Mouse (Mus musculus) spleen, adult 2 months (tissue): Measurements from ENCODE around the gene Ooep. TPM values are rescaled to one million over a fixed set of nuclear protein-coding genes. Genes with fewer than 3 reads are reported as not detected.
A peak's percentile ranks its signal among the peaks of the same experiment; 100 is the strongest.
"Not testable (repeated sequence)": the region's sequence is repeated elsewhere in the genome, so short reads cannot be mapped to it uniquely, and the experiment has no call there.

ENCODE experiments used
- DNase-seq, 2 experiments: peaks; one replicate each; pipeline versions ENCODE4 v3.0.0 to v3.0.0-alpha.2; 2012 to 2021; ENCODE audit warnings: low spot score in 2 of 2, low read depth in 1 of 2
- H3K27ac ChIP-seq: fragments of 200-500 bp; 2 replicates; pipeline ENCODE4 v1.5.1; 2012; ENCODE audit warnings: low read length, inconsistent platforms; ENCODE audit not compliant: insufficient read depth
- H3K27me3 ChIP-seq: fragments of 200-500 bp; 2 replicates; pipeline ENCODE4 v1.6.1; 2012; ENCODE audit warnings: mild to moderate bottlenecking, moderate library complexity, low read length, inconsistent platforms; ENCODE audit not compliant: control insufficient read depth, insufficient read depth
- H3K36me3 ChIP-seq: fragments of 200-500 bp; 2 replicates; pipeline ENCODE4 v1.6.1; 2012; ENCODE audit warnings: mild to moderate bottlenecking, low read length, inconsistent platforms; ENCODE audit not compliant: control insufficient read depth, insufficient read depth
- H3K4me1 ChIP-seq: fragments of 200-500 bp; 2 replicates; pipeline ENCODE4 v1.6.1; 2011; ENCODE audit warnings: inconsistent platforms; ENCODE audit not compliant: control insufficient read depth, insufficient read depth, insufficient read length
- H3K4me3 ChIP-seq: fragments of 200-500 bp; 2 replicates; pipeline ENCODE4 v1.5.1; 2011; ENCODE audit warnings: mild to moderate bottlenecking, inconsistent platforms; ENCODE audit not compliant: insufficient read depth, insufficient read length; ENCODE audit errors: extremely low read depth
- CTCF ChIP-seq: fragments of 200-500 bp; IDR thresholded peaks from 2 replicates; pipeline ENCODE4 v1.5.1; 2011; ENCODE audit warnings: mild to moderate bottlenecking, inconsistent platforms; ENCODE audit not compliant: insufficient read depth, insufficient read length, insufficient replicate concordance; ENCODE audit errors: extremely low read depth
- WGBS: fragments of 180-500 bp; shearing (Covaris S2); methylation state at CpG from one replicate; pipeline ENCODE4 v1.1.7; 2018; 5-methylcytosine and 5-hydroxymethylcytosine counted together
- polyA plus RNA-seq: library from polyadenylated mRNA; depleted of rRNA; stranded (reverse); fragments of >200 nt; gene quantifications from 2 replicates; pipeline ENCODE4 v1.2.3, GENCODE M21; 2012; rRNA removed

The Ooep gene
- polyA plus RNA-seq, 1 experiment, result not detected

DNA sequence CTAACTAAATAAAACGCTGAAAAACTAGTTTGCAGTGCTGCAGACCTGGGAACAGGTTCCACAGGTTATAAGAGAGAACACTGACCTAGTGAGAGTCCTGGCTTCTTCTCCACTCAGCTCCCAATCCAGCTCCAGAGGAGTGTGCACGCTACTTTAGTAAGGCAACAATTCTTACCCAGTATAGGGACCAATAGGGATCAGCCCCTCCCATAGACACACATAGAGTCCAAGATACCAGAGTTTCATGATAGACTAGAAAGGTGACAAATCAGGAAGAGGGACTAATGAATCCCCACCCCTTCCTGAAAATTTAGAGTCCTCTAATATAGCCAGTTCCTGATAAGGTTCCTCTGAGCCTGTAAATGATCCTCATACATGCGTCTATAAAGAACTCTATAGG lies 31.5 kb downstream of the Ooep start:
- no peak for DNase-seq
- TF ChIP-seq CTCF, result no peak
- Histone ChIP-seq H3K4me3 (no peak overlapping the region), H3K27me3 (no peaks in the 10 kb centered on the region), H3K36me3 (no peaks in the 10 kb centered on the region), H3K4me1 (no peaks in the 10 kb centered on the region), H3K27ac (no peak overlapping the region)
- WGBS, result 61% methylated on average over 3 of the region's 3 CpGs

DNA sequence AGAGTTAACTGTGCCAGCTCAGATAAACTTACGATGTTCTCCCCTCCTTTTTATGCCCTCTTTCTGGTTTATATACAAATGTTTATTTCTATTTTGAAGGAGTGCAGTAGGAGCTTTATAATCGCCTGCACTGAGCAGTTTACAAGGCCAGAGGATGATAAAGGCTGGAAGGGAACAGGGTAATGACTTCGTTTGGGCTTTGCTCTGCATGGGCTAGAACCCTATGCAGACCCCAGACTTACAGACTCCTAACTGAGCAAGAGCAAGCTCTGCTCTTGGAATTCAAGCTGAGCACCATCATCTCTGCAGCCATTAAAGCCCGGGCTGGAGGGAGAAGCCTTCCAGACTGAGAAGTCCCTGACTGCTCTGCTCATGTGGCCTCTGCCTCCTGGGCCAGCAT lies 33.3 kb downstream of the Ooep start:
- not testable (repeated sequence) for H3K27me3 ChIP-seq, H3K4me3 ChIP-seq, H3K4me1 ChIP-seq, DNase-seq, H3K36me3 ChIP-seq, H3K27ac ChIP-seq
- WGBS, result 59% methylated on average over 4 of the region's 4 CpGs

DNA sequence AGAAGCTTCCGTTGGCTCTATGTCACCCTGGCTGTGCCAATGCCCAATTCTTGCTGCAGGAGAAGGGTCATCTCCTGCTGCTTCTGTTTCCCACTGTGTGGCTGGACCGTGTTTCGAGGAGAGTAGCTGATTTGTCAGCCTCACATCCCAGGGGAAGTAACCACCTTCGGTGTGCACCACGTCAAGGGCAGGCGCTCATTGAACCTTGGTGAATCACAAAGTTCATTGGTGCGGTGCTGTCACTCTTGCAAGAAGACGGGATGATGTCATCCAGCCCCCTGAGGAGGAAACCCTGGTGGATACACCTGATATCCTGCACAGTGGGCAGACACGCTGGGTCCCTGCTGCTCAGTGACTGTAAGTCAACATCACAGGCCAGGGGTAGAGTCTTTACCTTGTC lies 35.5 kb downstream of the Ooep start:
- H3K4me1 ChIP-seq, H3K4me3 ChIP-seq, H3K27me3 ChIP-seq, H3K36me3 ChIP-seq, H3K27ac ChIP-seq, DNase-seq: not testable (repeated sequence)
- 66% methylated on average over 9 of the region's 9 CpGs for WGBS

DNA sequence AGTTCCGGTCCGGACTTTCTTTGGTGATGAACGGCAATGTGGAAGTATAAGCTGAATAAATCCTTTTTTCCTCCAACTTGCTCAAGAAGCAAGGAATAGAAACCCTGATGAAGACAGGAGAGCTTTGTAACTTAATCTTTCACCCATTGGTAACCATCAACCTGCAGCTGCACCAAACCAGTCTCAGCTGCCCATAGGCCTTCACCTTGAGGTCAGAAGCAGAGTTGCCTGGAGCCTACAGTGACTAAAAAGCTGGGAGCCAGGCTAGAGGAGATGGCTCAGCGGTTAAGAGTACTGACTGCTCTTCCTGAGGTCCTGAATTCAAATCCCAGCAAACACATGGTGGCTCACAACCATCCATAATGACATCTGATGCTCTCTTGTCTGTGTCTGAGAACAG lies 36.0 kb downstream of the Ooep start:
- H3K4me3 ChIP-seq, H3K27ac ChIP-seq, H3K36me3 ChIP-seq, DNase-seq, H3K27me3 ChIP-seq, H3K4me1 ChIP-seq: not testable (repeated sequence)
- 89% methylated on average over 4 of the region's 4 CpGs for WGBS

DNA sequence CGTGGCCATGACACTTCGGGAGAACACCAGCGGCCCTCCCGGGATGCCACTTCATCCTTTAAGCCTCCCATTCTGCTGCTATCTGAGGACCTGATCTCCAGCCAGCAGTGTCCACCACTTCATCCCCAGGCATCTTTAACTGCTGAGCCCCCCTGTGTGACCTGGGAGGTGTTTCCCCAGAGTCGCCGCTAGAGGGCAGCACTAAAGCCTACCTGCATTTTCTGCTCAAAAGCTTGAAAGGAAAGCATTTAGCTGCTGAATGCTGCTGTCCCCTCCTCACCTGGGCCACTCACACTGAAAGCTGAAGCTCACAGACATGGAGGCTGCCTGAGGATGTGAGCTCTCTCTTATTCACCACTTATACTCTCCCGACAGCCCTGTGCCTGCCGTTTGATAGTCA lies 38.2 kb downstream of the Ooep start:
- not testable (repeated sequence) for H3K4me1 ChIP-seq, H3K27ac ChIP-seq, H3K36me3 ChIP-seq, H3K4me3 ChIP-seq, H3K27me3 ChIP-seq
- DNase-seq, result peak in 1 of 2 experiments; percentile 32
- 25% methylated on average over 8 of the region's 8 CpGs for WGBS
- TF ChIP-seq CTCF, result peak; percentile 38; the same call in 1 of the 2 replicates

DNA sequence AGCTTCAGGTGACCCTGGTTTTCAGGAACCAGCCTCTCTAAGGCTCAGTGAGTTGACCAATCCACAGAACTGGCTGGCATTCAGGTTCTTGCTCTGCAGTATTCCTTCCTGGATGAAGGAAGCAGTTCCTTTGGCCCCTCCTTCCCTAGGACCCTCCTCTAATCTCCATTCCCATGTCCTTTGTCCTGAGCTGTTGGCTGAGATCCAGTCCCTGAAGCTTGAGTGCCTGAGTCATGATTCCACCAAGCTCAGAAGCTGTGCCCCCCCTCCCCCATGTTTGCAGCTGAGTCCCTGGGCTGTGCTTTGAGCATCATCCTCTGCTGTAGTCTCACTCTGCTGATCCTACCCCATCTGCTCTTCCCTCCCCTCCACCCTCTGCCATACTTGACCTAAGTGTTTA lies 41.5 kb downstream of the Ooep start:
- H3K4me3 ChIP-seq, H3K36me3 ChIP-seq, DNase-seq, H3K27ac ChIP-seq, H3K27me3 ChIP-seq, H3K4me1 ChIP-seq: not testable (repeated sequence)

DNA sequence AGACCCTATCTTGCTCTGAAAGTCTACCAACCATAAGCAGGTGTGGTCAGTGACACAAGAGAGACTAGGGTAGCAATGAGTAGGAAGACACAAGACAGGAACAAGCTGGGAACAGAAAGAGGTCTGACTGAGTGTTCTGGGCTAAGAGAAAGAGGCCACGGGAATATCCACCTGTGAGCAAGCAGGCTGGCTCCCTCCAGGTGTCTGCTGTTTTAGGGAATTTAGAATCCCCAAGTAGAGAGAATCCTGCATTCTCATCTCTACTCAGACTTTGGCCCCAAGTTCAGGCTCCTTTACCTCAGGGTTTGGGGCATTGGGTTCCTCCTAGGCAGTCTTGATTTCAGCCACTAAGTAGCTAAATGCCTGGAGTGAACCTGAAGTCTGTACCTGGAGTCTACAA lies 51.2 kb downstream of the Ooep start, which contains the start of gene Omt2b:
TSS of gene Omt2b (plus strand) at position 301 of the 400 bp plus-strand sequence.
- H3K36me3 ChIP-seq, H3K4me1 ChIP-seq, H3K27me3 ChIP-seq, DNase-seq, H3K4me3 ChIP-seq, H3K27ac ChIP-seq: not testable (repeated sequence)
- 88% methylated on average over 1 of the region's 1 CpGs for WGBS

Other genes starting within 250 kb of the Ooep start
- 1.4 and 2.8 TPM in 2 replicates for gene Gsta4, start 196.0 kb downstream of the Ooep start, polyA plus RNA-seq
- 0.18 TPM in 1 of 2 replicates, not detected in the other for gene Gsta1, start 148.1 kb downstream of the Ooep start, polyA plus RNA-seq
- not detected in 2 replicates for gene Gm3776, start 121.6 kb downstream of the Ooep start, polyA plus RNA-seq
- gene Gm10639, start 88.8 kb downstream of the Ooep start, polyA plus RNA-seq, result not detected in 2 replicates
- not detected in 2 replicates for gene Omt2a, start 63.9 kb downstream of the Ooep start, polyA plus RNA-seq
- not detected in 2 replicates for gene Omt2b, start 51.1 kb downstream of the Ooep start, polyA plus RNA-seq
- gene Gsta2, start 22.9 kb downstream of the Ooep start, polyA plus RNA-seq, result 0.15 TPM in 1 of 2 replicates, not detected in the other
- not detected in 2 replicates for gene Dppa5a, start 10.5 kb downstream of the Ooep start, polyA plus RNA-seq
- gene Ddx43, start 17.1 kb upstream of the Ooep start, polyA plus RNA-seq, result 0.12 and 0.15 TPM in 2 replicates
- 0.79 and 0.99 TPM in 2 replicates for gene Cgas, start 64.5 kb upstream of the Ooep start, polyA plus RNA-seq
- 9.3 and 9.9 TPM in 2 replicates for gene Mto1, start 69.5 kb upstream of the Ooep start, polyA plus RNA-seq
- gene Gm17324, start 70.1 kb upstream of the Ooep start, polyA plus RNA-seq, result not detected in 2 replicates
- gene Eef1a1, start 110.4 kb upstream of the Ooep start, polyA plus RNA-seq, result 2,639 and 2,890 TPM in 2 replicates
- 4.3 and 5.0 TPM in 2 replicates for gene Slc17a5, start 209.3 kb upstream of the Ooep start, polyA plus RNA-seq
- 0.02 TPM in 2 replicates for gene Cd109, start 236.8 kb upstream of the Ooep start, polyA plus RNA-seq